11 mouse cellular contexts compared by ENCODE assay signal in genomic region chr5:65006011-65006491, GRCm38 (mm10). TPM values are rescaled to one million over a fixed set of nuclear protein-coding genes. Genes with fewer than 3 reads are reported as not detected.
DNase-seq lines count a peak whose midpoint lies in the region; ATAC-seq and TF ChIP-seq lines count a peak whose summit lies in the region.
"Had no signal": no experiment of that assay in that cellular context is flagged by ENCODE, and none has a peak within 500 bp of the region (broad histone marks: within the 10 kb centered on the region; RNA-seq: fewer than 3 reads in every experiment).

No protein-coding gene starts in this region.

- no peak overlapping the region; the same call in 1 of the 2 replicates for H3K27ac ChIP-seq in neural tube, embryonic 15.5 days (replicated peaks)
- H3K27ac ChIP-seq in kidney, adult 2 months (ENCODE audit: insufficient read depth, low read depth, low read length), result no peak overlapping the region
- H3K27ac ChIP-seq: liver, embryonic 15.5 days had no signal

- H3K4me1 ChIP-seq in neural tube, embryonic 15.5 days, result peaks cover 12% of the 10 kb centered on the region
- H3K4me1 ChIP-seq in kidney, adult 2 months (ENCODE audit: control insufficient read depth, insufficient read depth, low read length), result peaks cover 3% of the 10 kb centered on the region; the same call in 1 of the 2 replicates
- H3K4me1 ChIP-seq: liver, embryonic 15.5 days had no signal

- peak; percentile 80 to 92 for DNase-seq in adrenal gland, adult (ENCODE audit: inconsistent age in 2 of 2, low spot score in 1 of 2)
- DNase-seq in adrenal gland, postnatal 4 days (ENCODE audit: low spot score in 2 of 2), result no peak
- peak; percentile 17 for DNase-seq in neural tube, embryonic 10.5 days (ENCODE audit: extremely low spot score, low spot score)
- DNase-seq in thymus, postnatal 0 days (ENCODE audit: low spot score), result peak; percentile 80
- DNase-seq in kidney, adult 2 months, result no peak
- DNase-seq in yolk sac, embryonic 10.5 days (ENCODE audit: low spot score), result no peak
- DNase-seq: cerebellum, adult 8-10 months; heart, postnatal 36 days had no signal

- 39% methylated on average over 4 of the region's 4 CpGs for WGBS in neural tube, embryonic 15.5 days
- WGBS in kidney, adult 2 months, result 46% methylated on average over 4 of the region's 4 CpGs

- H3K27me3 ChIP-seq in neural tube, embryonic 15.5 days (replicated peaks), result no peaks in the 10 kb centered on the region
- no peaks in the 10 kb centered on the region for H3K27me3 ChIP-seq in kidney, adult 2 months (replicated peaks; ENCODE audit: control insufficient read depth, insufficient read depth, low read length)
- H3K27me3 ChIP-seq: liver, embryonic 15.5 days had no signal

- H3K4me2 ChIP-seq in neural tube, embryonic 15.5 days, result no peak overlapping the region
- H3K4me2 ChIP-seq: liver, embryonic 15.5 days had no signal

- no peaks in the 10 kb centered on the region for H3K9me3 ChIP-seq in neural tube, embryonic 15.5 days (replicated peaks)
- H3K9me3 ChIP-seq: liver, embryonic 15.5 days had no signal

- H3K9ac ChIP-seq in neural tube, embryonic 15.5 days (replicated peaks), result no peak overlapping the region
- H3K9ac ChIP-seq: liver, embryonic 15.5 days had no signal

- H3K4me3 ChIP-seq in neural tube, embryonic 15.5 days (replicated peaks), result no peak overlapping the region
- no peak overlapping the region for H3K4me3 ChIP-seq in kidney, adult 2 months (ENCODE audit: insufficient read depth, low read depth, low read length)
- H3K4me3 ChIP-seq: liver, embryonic 15.5 days had no signal

- no peak for TF ChIP-seq POLR2A in kidney, adult 2 months (IDR thresholded peaks at IDR 0.05; ENCODE audit: low read depth, low read length)

- no peak for TF ChIP-seq CTCF in kidney, adult 2 months (conservative IDR thresholded peaks at IDR 0.05; ENCODE audit: insufficient read depth, insufficient read length, low read depth, low read length)

- no peaks in the 10 kb centered on the region for H3K36me3 ChIP-seq in neural tube, embryonic 15.5 days
- H3K36me3 ChIP-seq in kidney, adult 2 months (ENCODE audit: control insufficient read depth, insufficient read depth, low read length), result no peaks in the 10 kb centered on the region

- ATAC-seq in neural tube, embryonic 15.5 days (ENCODE audit: low FRiP score), result no peak
- peak; percentile 41 for ATAC-seq in inflammation-experienced regulatory T-cells, adult 6 months

RNA-seq across cellular contexts. Expression of gene Fam114a1, which starts 36.2 kb away (rescaled TPM):
- total RNA-seq in adrenal gland, postnatal 4 days (2021), result 10 to 100 TPM; 34.2 to 35.0 TPM
- 10.9 and 15.0 TPM in 2 replicates for polyA plus RNA-seq in neural tube, embryonic 15.5 days (2015; fragmentation: Nextera tagmentation; extraction: Ambion mirVana)
- polyA plus RNA-seq in inflammation-experienced regulatory T-cells, adult 6 months (2017; shearing (Covaris generic)), result 1 to 10 TPM in 2 of 3 experiments, under 1 TPM in 1; 0.82 to 3.7 (median 3.4) TPM
- polyA plus RNA-seq in thymus, postnatal 0 days (2015; fragmentation: Nextera tagmentation; extraction: Ambion mirVana), result 9.5 and 10.3 TPM in 2 replicates
- polyA plus RNA-seq in kidney, adult 2 months (2012; rRNA removed), result 7.7 and 8.8 TPM in 2 replicates

RNA-seq across cellular contexts. Expression of gene Tlr6, which starts 46.2 kb away (rescaled TPM):
- 1 to 10 TPM; 1.5 to 2.4 TPM for total RNA-seq in adrenal gland, postnatal 4 days (2021)
- 0.26 and 0.66 TPM in 2 replicates for polyA plus RNA-seq in neural tube, embryonic 15.5 days (2015; fragmentation: Nextera tagmentation; extraction: Ambion mirVana)
- polyA plus RNA-seq in inflammation-experienced regulatory T-cells, adult 6 months (2017; shearing (Covaris generic)), result 1 to 10 TPM; 6.5 to 9.5 (median 7.4) TPM
- polyA plus RNA-seq in thymus, postnatal 0 days (2015; fragmentation: Nextera tagmentation; extraction: Ambion mirVana), result 1.0 and 1.1 TPM in 2 replicates
- polyA plus RNA-seq in kidney, adult 2 months (2012; rRNA removed), result 0.33 and 0.41 TPM in 2 replicates

Comparison
In these comparisons a context has a peak if more than half of its experiments do, and no peak if none do; other contexts are left out.
1. DNase-seq: peak in adrenal gland, adult (2 of 2), neural tube, embryonic 10.5 days (single experiment) and thymus, postnatal 0 days (single experiment); none in adrenal gland, postnatal 4 days (0 of 2), kidney, adult 2 months (single experiment) and yolk sac, embryonic 10.5 days (single experiment).